Mouse (Mus musculus) megakaryocyte, embryonic 14.5 days (primary cell): Measurements from ENCODE around the gene Glud1.
"Not testable (repeated sequence)": the region's sequence is repeated elsewhere in the genome, so short reads cannot be mapped to it uniquely, and the experiment has no call there.

Experiments used
- FLI1 ChIP-seq: IDR thresholded peaks from 2 replicates; pipeline ENCODE4 v1.6.1; 2012; ENCODE audit warnings: low read length, inconsistent platforms, mixed read lengths
- GATA1 ChIP-seq: IDR thresholded peaks from 3 replicates; pipeline ENCODE4 v1.6.1; 2012; ENCODE audit warnings: mixed read lengths, low read length, inconsistent platforms, borderline replicate concordance

DNA sequence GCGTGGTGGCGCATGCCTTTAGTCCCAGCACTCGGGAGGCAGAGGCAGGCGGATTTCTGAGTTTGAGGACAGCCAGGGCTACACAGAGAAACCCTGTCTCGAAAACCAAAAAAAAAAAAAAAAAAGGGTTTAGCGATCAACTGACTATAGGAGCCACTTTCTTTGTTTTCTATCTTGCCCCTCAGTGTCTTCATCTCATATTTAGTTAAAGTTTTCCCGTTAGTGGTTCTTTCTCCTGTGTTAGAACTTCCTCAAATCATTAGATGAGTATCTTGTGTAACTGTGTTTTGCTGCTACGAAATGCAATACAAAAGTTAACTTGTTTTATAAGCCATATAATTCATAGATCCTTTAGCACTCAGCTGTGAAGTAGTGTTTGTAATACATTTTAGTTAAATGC, 3.9 kb downstream of the Glud1 start:
- not testable (repeated sequence) for TF ChIP-seq GATA1, FLI1
